Mouse (Mus musculus): ENCODE results near the gene Anxa4. TPM values are rescaled to one million over a fixed set of nuclear protein-coding genes. Genes with fewer than 3 reads are reported as not detected.

Gene Anxa4
- polyA plus RNA-seq, 1 experiment = 27.8 TPM

- H3K27ac ChIP-seq (ENCODE audit: control insufficient read depth, insufficient read depth, low read length) = no peak overlapping the region
- WGBS = 99% methylated on average over 2 of the region's 2 CpGs
- no peaks in the 10 kb centered on the region for H3K27me3 ChIP-seq (ENCODE audit: control insufficient read depth, insufficient read depth, low read length)
- DNase-seq = peak; percentile 47
- H3K36me3 ChIP-seq (ENCODE audit: control insufficient read depth, insufficient read depth, low read length) = no peaks in the 10 kb centered on the region
- peaks cover 22% of the 10 kb centered on the region for H3K4me1 ChIP-seq (replicated peaks; ENCODE audit: control insufficient read depth, insufficient read depth, low read length)
- TF ChIP-seq POLR2A (IDR thresholded peaks at IDR 0.05; ENCODE audit: control insufficient read depth, extremely low read depth, insufficient read depth, low read length, poor library complexity) (no peak), CTCF (IDR thresholded peaks at IDR 0.05; ENCODE audit: borderline replicate concordance, control insufficient read depth, extremely low read depth, insufficient read depth, low read length, poor library complexity) (no peak)
- no peak overlapping the region for H3K4me3 ChIP-seq (ENCODE audit: control insufficient read depth, insufficient read depth, low read length)
These were observed 34.0 kb upstream of the Anxa4 start for GRCm38 (mm10) chr6:86827432-86827831.

DNA sequence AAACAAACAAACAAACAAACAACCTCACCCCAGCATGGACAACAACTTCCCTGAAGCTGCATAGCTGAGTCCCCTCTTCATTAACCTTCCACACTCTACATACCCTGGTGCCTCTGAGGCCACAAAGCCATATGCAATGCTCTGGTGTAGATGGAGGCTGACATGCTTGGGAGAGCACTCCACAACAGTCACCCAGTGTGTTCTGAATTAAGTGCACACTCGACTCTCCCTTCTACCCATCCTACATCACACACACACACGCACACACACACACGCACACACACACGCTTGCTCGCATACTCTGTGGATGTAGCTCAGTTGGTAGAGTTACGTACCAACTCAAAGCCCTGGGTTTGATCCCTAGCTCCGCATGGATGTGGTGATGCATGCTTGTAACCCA, 31.0 kb upstream of the Anxa4 start:
- peak overlapping the region; percentile 90 for H3K27ac ChIP-seq (ENCODE audit: control insufficient read depth, insufficient read depth, low read length)
- WGBS = 85% methylated on average over 7 of the region's 7 CpGs

DNA sequence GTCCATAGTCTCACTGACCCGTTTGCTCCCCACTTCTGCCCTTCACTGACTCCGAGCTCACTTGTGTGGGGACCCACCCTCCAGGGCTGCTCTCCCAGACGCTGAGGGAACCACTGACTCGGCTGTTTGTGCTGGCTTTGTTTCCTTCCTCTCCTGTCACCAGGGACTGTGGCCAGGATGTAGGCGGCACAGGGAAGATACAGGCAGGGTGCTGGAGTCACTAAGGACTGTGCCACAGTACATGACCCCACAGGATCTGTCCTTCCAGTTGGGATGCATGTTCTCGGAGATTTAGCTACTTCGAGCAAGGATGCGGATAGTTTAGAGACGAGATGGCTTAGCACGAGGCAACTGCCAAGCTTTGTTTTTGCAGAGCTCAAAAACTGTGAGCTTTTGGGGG, 30.4 kb upstream of the Anxa4 start:
- no peaks in the 10 kb centered on the region for H3K27me3 ChIP-seq (ENCODE audit: control insufficient read depth, insufficient read depth, low read length)
- peaks cover 26% of the 10 kb centered on the region for H3K4me1 ChIP-seq (replicated peaks; ENCODE audit: control insufficient read depth, insufficient read depth, low read length)
- peak overlapping the region; percentile 90 for H3K27ac ChIP-seq (ENCODE audit: control insufficient read depth, insufficient read depth, low read length)
- no peaks in the 10 kb centered on the region for H3K36me3 ChIP-seq (ENCODE audit: control insufficient read depth, insufficient read depth, low read length)
- peak; percentile 59 for DNase-seq
- WGBS = 10% methylated on average over 10 of the region's 10 CpGs
- TF ChIP-seq POLR2A (IDR thresholded peaks at IDR 0.05; ENCODE audit: control insufficient read depth, extremely low read depth, insufficient read depth, low read length, poor library complexity) = no peak
- TF ChIP-seq CTCF (IDR thresholded peaks at IDR 0.05; ENCODE audit: borderline replicate concordance, control insufficient read depth, extremely low read depth, insufficient read depth, low read length, poor library complexity) = no peak
- H3K4me3 ChIP-seq (ENCODE audit: control insufficient read depth, insufficient read depth, low read length) = peak overlapping the region; percentile 16; the same call in 1 of the 2 replicates

More for the DNA sequence above, 31.0 kb upstream of the Anxa4 start:
- H3K4me3 ChIP-seq (ENCODE audit: control insufficient read depth, insufficient read depth, low read length) = no peak overlapping the region
- peaks cover 26% of the 10 kb centered on the region for H3K4me1 ChIP-seq (replicated peaks; ENCODE audit: control insufficient read depth, insufficient read depth, low read length)
- TF ChIP-seq POLR2A (IDR thresholded peaks at IDR 0.05; ENCODE audit: control insufficient read depth, extremely low read depth, insufficient read depth, low read length, poor library complexity) = no peak
- TF ChIP-seq CTCF (IDR thresholded peaks at IDR 0.05; ENCODE audit: borderline replicate concordance, control insufficient read depth, extremely low read depth, insufficient read depth, low read length, poor library complexity) = no peak
- DNase-seq = peak; percentile 18
- H3K36me3 ChIP-seq (ENCODE audit: control insufficient read depth, insufficient read depth, low read length) = no peaks in the 10 kb centered on the region
- H3K27me3 ChIP-seq (ENCODE audit: control insufficient read depth, insufficient read depth, low read length) = no peaks in the 10 kb centered on the region

- Histone ChIP-seq H3K27ac (ENCODE audit: control insufficient read depth, insufficient read depth, low read length) (peak overlapping the region; percentile 28; the same call in 1 of the 2 replicates), H3K27me3 (ENCODE audit: control insufficient read depth, insufficient read depth, low read length) (no peaks in the 10 kb centered on the region), H3K4me1 (replicated peaks; ENCODE audit: control insufficient read depth, insufficient read depth, low read length) (peaks cover 26% of the 10 kb centered on the region), H3K4me3 (ENCODE audit: control insufficient read depth, insufficient read depth, low read length) (no peak overlapping the region), H3K36me3 (ENCODE audit: control insufficient read depth, insufficient read depth, low read length) (no peaks in the 10 kb centered on the region)
- WGBS = 34% methylated on average over 9 of the region's 9 CpGs
- TF ChIP-seq POLR2A (IDR thresholded peaks at IDR 0.05; ENCODE audit: control insufficient read depth, extremely low read depth, insufficient read depth, low read length, poor library complexity) = no peak
- TF ChIP-seq CTCF (IDR thresholded peaks at IDR 0.05; ENCODE audit: borderline replicate concordance, control insufficient read depth, extremely low read depth, insufficient read depth, low read length, poor library complexity) = no peak
- peak; percentile 19 for DNase-seq
These were observed 29.7 kb upstream of the Anxa4 start for GRCm38 (mm10) chr6:86823051-86823431.

DNA sequence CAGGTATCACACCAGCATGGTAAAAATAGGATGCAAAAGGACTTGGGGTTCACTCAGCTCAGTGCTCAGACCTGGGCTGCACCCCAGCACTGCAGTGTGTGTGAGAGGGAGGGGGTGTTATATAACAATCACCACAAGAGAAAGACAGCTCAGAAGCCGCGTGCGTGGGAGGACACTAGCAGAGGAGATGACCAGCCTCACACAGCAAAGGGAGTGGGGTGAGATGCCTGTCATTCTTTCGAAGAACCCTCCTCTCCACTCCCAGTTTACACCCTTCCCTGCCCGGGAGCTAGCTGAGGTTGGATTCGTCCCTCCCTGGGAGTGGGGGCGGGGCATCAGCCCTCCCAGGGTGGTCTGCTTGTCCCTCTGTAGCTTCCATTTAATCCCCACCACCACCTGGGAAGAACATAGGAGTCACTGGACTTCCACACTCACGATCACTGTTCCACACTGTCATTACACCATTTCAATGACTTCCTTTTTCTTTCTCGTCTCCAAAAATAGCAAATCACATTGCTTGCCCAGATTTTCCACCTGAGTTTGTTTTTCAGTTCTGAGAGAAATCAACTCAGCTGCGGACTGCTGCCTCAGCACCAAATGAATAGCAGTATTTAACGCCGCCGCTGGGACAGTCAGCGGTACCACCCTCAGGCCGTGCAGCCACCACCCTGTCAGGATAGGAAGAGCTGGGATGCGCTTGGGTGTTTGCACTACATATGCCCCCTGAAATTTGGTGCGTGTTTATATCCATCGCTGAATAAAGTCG, 29.1 kb upstream of the Anxa4 start:
- Histone ChIP-seq H3K4me3 (ENCODE audit: control insufficient read depth, insufficient read depth, low read length) (no peak overlapping the region), H3K27me3 (ENCODE audit: control insufficient read depth, insufficient read depth, low read length) (no peaks in the 10 kb centered on the region), H3K4me1 (replicated peaks; ENCODE audit: control insufficient read depth, insufficient read depth, low read length) (peaks cover 26% of the 10 kb centered on the region), H3K27ac (ENCODE audit: control insufficient read depth, insufficient read depth, low read length) (0 out of 2 replicates have a peak overlapping the region, but pooled peaks have one; percentile 28), H3K36me3 (ENCODE audit: control insufficient read depth, insufficient read depth, low read length) (no peaks in the 10 kb centered on the region)
- no peak for TF ChIP-seq CTCF (IDR thresholded peaks at IDR 0.05; ENCODE audit: borderline replicate concordance, control insufficient read depth, extremely low read depth, insufficient read depth, low read length, poor library complexity)
- TF ChIP-seq POLR2A (IDR thresholded peaks at IDR 0.05; ENCODE audit: control insufficient read depth, extremely low read depth, insufficient read depth, low read length, poor library complexity) = no peak
- WGBS = 17% methylated on average over 19 of the region's 19 CpGs
- peak; percentile 12 for DNase-seq

DNA sequence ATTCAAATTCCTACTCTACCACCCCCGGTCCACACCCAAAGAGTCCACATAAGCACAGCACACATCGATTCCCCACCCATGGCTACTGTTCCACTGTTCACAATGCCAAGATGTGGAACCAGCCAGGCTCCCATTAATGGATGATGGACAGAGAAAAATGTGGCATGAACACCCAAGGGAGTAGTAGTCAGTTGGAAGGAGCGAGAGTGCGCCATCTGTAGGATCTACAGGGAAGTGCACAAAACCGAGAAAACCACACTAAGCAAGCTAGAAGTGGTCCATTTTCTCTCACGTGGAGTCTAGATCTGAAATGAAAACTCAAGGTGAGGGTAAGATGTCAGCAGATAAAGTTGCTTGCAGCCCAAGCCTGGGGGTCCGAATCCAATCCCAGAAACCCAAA, 27.3 kb upstream of the Anxa4 start:
- Histone ChIP-seq H3K4me3 (ENCODE audit: control insufficient read depth, insufficient read depth, low read length) (no peak overlapping the region), H3K27ac (ENCODE audit: control insufficient read depth, insufficient read depth, low read length) (no peak overlapping the region), H3K36me3 (ENCODE audit: control insufficient read depth, insufficient read depth, low read length) (no peaks in the 10 kb centered on the region), H3K4me1 (replicated peaks; ENCODE audit: control insufficient read depth, insufficient read depth, low read length) (peaks cover 26% of the 10 kb centered on the region), H3K27me3 (ENCODE audit: control insufficient read depth, insufficient read depth, low read length) (no peaks in the 10 kb centered on the region)
- no peak for TF ChIP-seq POLR2A (IDR thresholded peaks at IDR 0.05; ENCODE audit: control insufficient read depth, extremely low read depth, insufficient read depth, low read length, poor library complexity)
- no peak for TF ChIP-seq CTCF (IDR thresholded peaks at IDR 0.05; ENCODE audit: borderline replicate concordance, control insufficient read depth, extremely low read depth, insufficient read depth, low read length, poor library complexity)
- WGBS = 67% methylated on average over 7 of the region's 7 CpGs
- peak; percentile 38 for DNase-seq

All from thymus, adult 2 months (tissue).